In genomic region chr3:109936275-109936674, GRCm38 (mm10) we compare ENCODE assay signal across 12 mouse cellular contexts.
A peak's percentile ranks its signal among the peaks of the same experiment; 100 is the strongest.
DNase-seq lines count a peak whose midpoint lies in the region; ATAC-seq and TF ChIP-seq lines count a peak whose summit lies in the region.
"Had no signal": no experiment of that assay in that cellular context is flagged by ENCODE, and none has a peak within 500 bp of the region (broad histone marks: within the 10 kb centered on the region; RNA-seq: fewer than 3 reads in every experiment).

No protein-coding gene starts in this region.

- no peak for TF ChIP-seq CTCF in kidney, postnatal 0 days (IDR thresholded peaks at IDR 0.05; ENCODE audit: low read depth)
- TF ChIP-seq CTCF in C2C12 (IDR thresholded peaks at IDR 0.05; ENCODE audit: control insufficient read depth, insufficient read depth, insufficient read length) = no peak
- no peak for TF ChIP-seq CTCF in embryonic fibroblast, embryonic 13.5 days (IDR thresholded peaks at IDR 0.05; ENCODE audit: borderline replicate concordance, insufficient read depth, low read length)

- 69% methylated on average over 3 of the region's 3 CpGs for WGBS in kidney, postnatal 0 days

- H3K27me3 ChIP-seq in kidney, postnatal 0 days (ENCODE audit: insufficient read depth, low read length) = no peaks in the 10 kb centered on the region
- H3K27me3 ChIP-seq in C2C12 (ENCODE audit: control insufficient read depth, insufficient read depth, insufficient read length) = no peaks in the 10 kb centered on the region

- H3K27ac ChIP-seq in kidney, postnatal 0 days = no peak overlapping the region
- peak overlapping the region; percentile 76 for H3K27ac ChIP-seq in embryonic fibroblast, embryonic 13.5 days (ENCODE audit: insufficient read depth, low read length)
- H3K27ac ChIP-seq: heart, adult 2 months; liver, embryonic 14.5 days had no signal

- H3K4me1 ChIP-seq in kidney, postnatal 0 days (replicated peaks; ENCODE audit: insufficient read depth, low read length) = no peaks in the 10 kb centered on the region
- H3K4me1 ChIP-seq in embryonic fibroblast, embryonic 13.5 days (ENCODE audit: control insufficient read depth, insufficient read depth, low read length) = peaks cover 9% of the 10 kb centered on the region

- no peaks in the 10 kb centered on the region for H3K36me3 ChIP-seq in kidney, postnatal 0 days (ENCODE audit: insufficient read depth, low read length)
- no peaks in the 10 kb centered on the region for H3K36me3 ChIP-seq in C2C12 (ENCODE audit: control insufficient read depth, insufficient read depth)

- no peak for TF ChIP-seq POLR2A in embryonic fibroblast, embryonic 13.5 days (IDR thresholded peaks at IDR 0.05; ENCODE audit: low read depth, low read length)

- no peak overlapping the region for H3K9ac ChIP-seq in kidney, postnatal 0 days (ENCODE audit: low read depth, low read length)
- H3K9ac ChIP-seq: liver, embryonic 14.5 days had no signal

- peak; percentile 46 for DNase-seq in kidney, postnatal 0 days (ENCODE audit: low spot score)
- DNase-seq in kidney, adult 9 months = no peak
- peak; percentile 38 for DNase-seq in lung, postnatal 10 days
- DNase-seq in cerebellum, adult 8-10 months = no peak
- no peak for DNase-seq in spleen, postnatal 14 days (ENCODE audit: low spot score in 2 of 2)
- DNase-seq in urinary bladder, postnatal 14 days (ENCODE audit: low spot score) = no peak
- DNase-seq: layer of hippocampus, postnatal 36 days; retina, postnatal 1 day had no signal

- no peak for ATAC-seq in kidney, postnatal 0 days (replicated peaks; ENCODE audit: low FRiP score, low read depth)

- no peaks in the 10 kb centered on the region for H3K79me2 ChIP-seq in C2C12 (ENCODE audit: control insufficient read depth, insufficient read depth)

- H3K79me3 ChIP-seq in C2C12 (ENCODE audit: low read depth) = no peaks in the 10 kb centered on the region

- no peak overlapping the region for H3K4me3 ChIP-seq in kidney, postnatal 0 days (replicated peaks; ENCODE audit: low read depth, low read length)
- no peak overlapping the region for H3K4me3 ChIP-seq in C2C12 (ENCODE audit: insufficient read depth, poor library complexity, severe bottlenecking)
- H3K4me3 ChIP-seq in embryonic fibroblast, embryonic 13.5 days (ENCODE audit: insufficient read depth, low read length) = no peak overlapping the region
- H3K4me3 ChIP-seq: heart, adult 2 months had no signal

- no peak overlapping the region for H3K4me2 ChIP-seq in kidney, postnatal 0 days (ENCODE audit: low read length)

- no peak overlapping the region for H3ac ChIP-seq in C2C12 (ENCODE audit: control insufficient read depth, insufficient read length, low read depth)

- no peaks in the 10 kb centered on the region for H3K9me3 ChIP-seq in kidney, postnatal 0 days (replicated peaks; ENCODE audit: low read length)

TF ChIP-seq in C2C12, 6 proteins besides CTCF, POLR2A, EP300 and RAD21:
- TF ChIP-seq MYOD1 (IDR thresholded peaks at IDR 0.05; ENCODE audit: control insufficient read depth, insufficient read length, low read depth) (no peak), FOSL1 (IDR thresholded peaks at IDR 0.05; ENCODE audit: insufficient read depth, low read length, poor library complexity, severe bottlenecking) (no peak), CEBPB (IDR thresholded peaks at IDR 0.05; ENCODE audit: low read depth) (peak; percentile 93)

Comparison
In these comparisons a context has a peak if more than half of its experiments do, and no peak if none do; other contexts are left out.
1. DNase-seq: peak in kidney, postnatal 0 days (single experiment) and lung, postnatal 10 days (single experiment); none in kidney, adult 9 months (single experiment), cerebellum, adult 8-10 months (single experiment), spleen, postnatal 14 days (0 of 2) and urinary bladder, postnatal 14 days (single experiment).